Mouse (Mus musculus) heart, embryonic 12.5 days (tissue): ENCODE data around the gene Chl1. TPM values are rescaled to one million over a fixed set of nuclear protein-coding genes. Genes with fewer than 3 reads are reported as not detected.

Experiments
- ATAC-seq: fragments of 200-750 bp; cut with Nextera tagmentation; 2 replicates; pipeline ENCODE4 v1.8.0; 2017; ENCODE audit warnings: moderate TSS enrichment, moderate library complexity; ENCODE audit not compliant: insufficient number of reproducible peaks, low FRiP score
- H3K27ac ChIP-seq: fragments of 300-500 bp; sonication (generic); 2 replicates; pipeline ENCODE4 v1.5.1; 2016; ENCODE audit warnings: mild to moderate bottlenecking, moderate library complexity; ENCODE audit not compliant: poor library complexity, severe bottlenecking
- H3K27me3 ChIP-seq: fragments of 300-500 bp; sonication (generic); replicated peaks from 2 replicates; pipeline ENCODE4 v1.6.1; 2016; ENCODE audit warnings: mild to moderate bottlenecking, moderate library complexity
- H3K36me3 ChIP-seq: fragments of 300-500 bp; sonication (generic); 2 replicates; pipeline ENCODE4 v1.6.1; 2016; ENCODE audit warnings: mild to moderate bottlenecking, moderate library complexity
- H3K4me1 ChIP-seq: fragments of 300-500 bp; sonication (generic); replicated peaks from 2 replicates; pipeline ENCODE4 v1.6.1; 2016; ENCODE audit warnings: mild to moderate bottlenecking
- H3K4me2 ChIP-seq: fragments of 300-500 bp; sonication (generic); 2 replicates; pipeline ENCODE4 v1.6.1; 2016; ENCODE audit warnings: mild to moderate bottlenecking, moderate library complexity
- H3K4me3 ChIP-seq: fragments of 300-500 bp; sonication (generic); 2 replicates; pipeline ENCODE4 v1.5.1; 2016; ENCODE audit warnings: mild to moderate bottlenecking
- H3K9ac ChIP-seq: fragments of 300-500 bp; sonication (generic); 2 replicates; pipeline ENCODE4 v1.6.1; 2016; ENCODE audit warnings: mild to moderate bottlenecking, moderate library complexity
- H3K9me3 ChIP-seq: fragments of 300-500 bp; sonication (generic); replicated peaks from 2 replicates; pipeline ENCODE4 v1.6.1; 2016; ENCODE audit warnings: mild to moderate bottlenecking, moderate library complexity
- WGBS: fragments of 180-500 bp; shearing (Covaris S2); methylation state at CpG from one replicate; pipeline ENCODE4 v1.1.7; 2016; 5-methylcytosine and 5-hydroxymethylcytosine counted together
- polyA plus RNA-seq: library from polyadenylated mRNA; unstranded; fragments of >200 nt; fragmentation: Nextera tagmentation; extraction: Ambion mirVana; gene quantifications from 2 replicates; pipeline ENCODE4 v1.2.1, GENCODE M21; 2016

The Chl1 gene
- polyA plus RNA-seq, 1 experiment from 2014 or later = not detected

DNA sequence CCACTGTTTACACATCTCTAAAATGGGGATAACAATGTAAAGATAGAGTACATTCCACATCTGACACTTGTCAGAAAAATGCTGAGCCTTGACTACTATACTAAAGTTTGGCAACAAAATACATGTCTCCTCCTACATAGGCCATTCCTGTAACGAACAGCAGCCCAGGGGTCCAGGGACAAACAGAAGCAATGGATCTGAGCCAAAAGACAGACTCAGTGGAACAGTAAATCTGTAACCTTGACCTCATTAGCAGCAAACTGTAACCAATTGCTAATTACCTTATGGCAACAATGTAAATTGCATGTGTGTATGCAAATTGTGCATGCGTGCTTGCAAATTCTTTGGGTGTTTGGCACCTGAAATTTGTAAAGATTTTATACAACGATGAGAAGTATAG lies 100.3 kb downstream of the Chl1 start:
- no peaks in the 10 kb centered on the region for H3K36me3 ChIP-seq
- H3K4me3 ChIP-seq = no peak overlapping the region
- ATAC-seq = no peak
- no peak overlapping the region for H3K4me2 ChIP-seq
- H3K4me1 ChIP-seq = no peaks in the 10 kb centered on the region
- H3K9me3 ChIP-seq = no peaks in the 10 kb centered on the region
- 78% methylated on average over 3 of the region's 3 CpGs for WGBS
- no peak overlapping the region for H3K9ac ChIP-seq
- H3K27ac ChIP-seq = no peak overlapping the region
- no peaks in the 10 kb centered on the region for H3K27me3 ChIP-seq

DNA sequence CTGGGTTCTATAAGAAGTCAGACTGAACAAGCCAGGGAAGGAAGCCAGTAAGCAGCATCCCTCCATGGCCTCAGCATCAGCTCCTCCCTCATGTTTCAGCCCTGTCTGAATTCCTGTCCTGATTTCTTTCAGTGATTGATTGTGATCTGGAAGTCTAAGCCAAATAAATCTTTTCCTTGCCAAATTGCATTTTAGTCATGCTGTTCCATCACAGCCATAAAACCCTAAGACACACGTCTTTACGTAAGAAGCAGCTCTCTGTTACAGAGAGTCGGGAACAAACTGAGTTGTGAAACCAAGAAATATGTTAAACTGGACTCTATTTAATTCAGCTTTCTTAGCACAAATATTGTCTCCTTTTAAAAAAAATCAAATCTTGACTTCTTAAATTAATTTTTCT lies 102.2 kb downstream of the Chl1 start:
- Histone ChIP-seq H3K27me3 (no peaks in the 10 kb centered on the region), H3K4me1 (no peaks in the 10 kb centered on the region), H3K4me2 (no peak overlapping the region), H3K4me3 (no peak overlapping the region), H3K9ac (no peak overlapping the region), H3K27ac (no peak overlapping the region), H3K36me3 (no peaks in the 10 kb centered on the region), H3K9me3 (no peaks in the 10 kb centered on the region)
- ATAC-seq = no peak
- 82% methylated on average over 3 of the region's 3 CpGs for WGBS

DNA sequence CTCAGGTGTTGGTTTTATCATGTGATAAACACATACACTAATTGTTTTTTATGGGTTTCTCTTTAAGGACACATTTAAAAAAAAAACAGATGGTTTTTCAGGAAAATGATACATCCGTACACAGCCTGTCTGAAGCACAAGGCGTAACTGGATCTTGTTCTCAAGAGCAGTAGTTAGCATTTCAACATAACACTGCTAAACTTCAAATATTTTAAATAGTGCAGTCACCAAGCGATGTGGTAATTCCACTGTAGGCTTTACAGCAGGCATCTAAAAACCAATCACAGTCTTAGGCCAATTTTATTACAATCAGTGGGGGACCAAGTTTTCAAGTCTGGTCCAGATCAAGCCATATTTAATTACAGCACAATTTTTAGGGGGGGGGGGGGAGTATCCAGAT lies 103.3 kb downstream of the Chl1 start:
- H3K9me3 ChIP-seq = no peaks in the 10 kb centered on the region
- no peak overlapping the region for H3K9ac ChIP-seq
- no peaks in the 10 kb centered on the region for H3K27me3 ChIP-seq
- ATAC-seq = no peak
- H3K27ac ChIP-seq = no peak overlapping the region
- 69% methylated on average over 3 of the region's 3 CpGs for WGBS
- H3K4me2 ChIP-seq = no peak overlapping the region
- no peaks in the 10 kb centered on the region for H3K4me1 ChIP-seq
- no peak overlapping the region for H3K4me3 ChIP-seq
- H3K36me3 ChIP-seq = no peaks in the 10 kb centered on the region

DNA sequence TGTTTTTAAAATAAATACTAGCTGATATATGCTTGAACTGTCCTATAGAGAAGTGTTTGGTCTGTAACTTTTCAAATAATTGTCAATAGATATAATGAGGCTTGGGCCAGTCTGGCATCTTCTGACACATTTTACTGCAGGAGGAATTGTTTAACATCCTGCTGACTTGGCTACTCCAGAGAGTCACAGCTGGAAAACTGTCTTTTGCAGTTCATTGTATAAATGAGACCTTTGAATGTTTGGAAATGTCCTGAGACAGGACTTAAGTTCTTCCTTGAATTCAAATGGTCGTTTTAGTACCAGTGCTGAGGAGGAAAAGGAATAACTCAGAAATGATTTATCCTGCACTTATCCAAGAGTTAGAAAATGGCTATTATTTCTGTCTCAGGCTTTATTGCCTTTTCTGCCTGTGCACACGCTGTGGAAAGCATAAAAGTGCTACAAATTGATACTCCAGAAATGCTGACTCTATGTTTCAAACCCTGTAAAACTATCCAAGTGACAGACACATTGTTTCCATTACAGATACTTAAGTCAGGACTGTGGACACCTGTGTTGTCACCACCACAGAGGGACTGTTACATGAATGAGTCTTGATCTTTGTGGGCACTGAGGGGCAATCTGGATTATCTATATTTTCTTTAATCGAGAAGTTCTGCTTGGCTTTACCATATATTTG lies 105.7 kb downstream of the Chl1 start:
- ATAC-seq = no peak
- Histone ChIP-seq H3K9me3 (no peaks in the 10 kb centered on the region), H3K4me1 (no peaks in the 10 kb centered on the region)

DNA sequence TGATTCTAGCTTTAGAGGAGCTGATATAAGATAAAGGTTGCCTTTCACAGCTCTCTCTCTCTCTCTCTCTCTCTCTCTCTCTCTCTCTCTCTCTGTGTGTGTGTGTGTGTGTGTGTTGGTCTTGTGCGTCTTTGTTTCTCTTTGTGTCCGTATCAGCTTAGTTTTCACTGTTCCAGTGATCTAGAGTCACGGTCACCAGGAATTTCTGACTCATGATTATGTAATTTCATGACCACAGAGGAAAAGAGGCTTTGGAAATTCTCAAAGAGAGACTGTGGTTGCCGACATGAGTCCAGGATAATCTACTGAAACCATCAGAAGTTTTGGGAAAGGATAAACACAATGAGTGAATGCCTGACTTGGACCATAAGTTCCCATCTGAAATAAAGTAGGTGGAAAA lies 110.5 kb downstream of the Chl1 start:
- WGBS = 50% methylated on average over 4 of the region's 4 CpGs
- Histone ChIP-seq H3K27me3 (no peaks in the 10 kb centered on the region), H3K9me3 (no peaks in the 10 kb centered on the region), H3K4me3 (no peak overlapping the region), H3K36me3 (no peaks in the 10 kb centered on the region), H3K4me2 (no peak overlapping the region), H3K9ac (no peak overlapping the region), H3K4me1 (no peaks in the 10 kb centered on the region), H3K27ac (no peak overlapping the region)
- no peak for ATAC-seq

More for the DNA sequence above, 105.7 kb downstream of the Chl1 start:
- H3K27ac ChIP-seq = no peak overlapping the region
- WGBS = 57% methylated on average over 3 of the region's 3 CpGs
- H3K27me3 ChIP-seq = no peaks in the 10 kb centered on the region
- H3K4me3 ChIP-seq = no peak overlapping the region
- no peak overlapping the region for H3K4me2 ChIP-seq
- no peak overlapping the region for H3K9ac ChIP-seq
- H3K36me3 ChIP-seq = no peaks in the 10 kb centered on the region

DNA sequence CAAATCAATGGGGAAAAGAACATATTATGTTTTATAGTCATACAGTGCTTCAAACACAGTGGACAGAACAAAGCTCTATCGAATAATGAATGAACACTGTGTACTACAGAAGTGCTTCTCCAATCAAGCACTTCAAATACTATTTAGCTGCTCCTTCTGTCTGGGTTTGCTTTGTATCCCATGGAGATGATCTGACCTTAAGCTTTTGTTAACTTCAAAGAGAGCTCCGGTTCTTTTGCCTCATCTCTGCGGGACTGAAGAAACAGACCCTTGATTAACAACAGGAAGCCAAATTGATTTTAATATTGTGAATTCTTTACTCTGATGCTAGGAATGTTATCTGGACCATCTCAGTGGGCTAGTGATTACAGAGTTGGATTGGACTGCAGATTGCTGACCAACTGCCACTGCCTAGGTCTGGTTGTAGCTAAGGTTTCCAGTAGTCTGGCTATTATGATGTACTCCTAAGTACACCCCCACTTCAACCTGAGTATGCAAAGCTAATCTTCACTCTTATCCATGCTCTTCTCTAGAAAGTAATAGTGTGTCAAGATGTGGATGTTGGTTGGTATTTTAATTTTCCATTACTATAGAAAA lies 111.8 kb downstream of the Chl1 start:
- H3K36me3 ChIP-seq = no peaks in the 10 kb centered on the region
- H3K4me1 ChIP-seq = no peaks in the 10 kb centered on the region
- no peak for ATAC-seq
- H3K27me3 ChIP-seq = no peaks in the 10 kb centered on the region
- H3K9ac ChIP-seq = no peak overlapping the region
- H3K27ac ChIP-seq = no peak overlapping the region
- no peak overlapping the region for H3K4me2 ChIP-seq
- no peaks in the 10 kb centered on the region for H3K9me3 ChIP-seq
- H3K4me3 ChIP-seq = no peak overlapping the region
- WGBS = 79% methylated on average over 3 of the region's 3 CpGs

DNA sequence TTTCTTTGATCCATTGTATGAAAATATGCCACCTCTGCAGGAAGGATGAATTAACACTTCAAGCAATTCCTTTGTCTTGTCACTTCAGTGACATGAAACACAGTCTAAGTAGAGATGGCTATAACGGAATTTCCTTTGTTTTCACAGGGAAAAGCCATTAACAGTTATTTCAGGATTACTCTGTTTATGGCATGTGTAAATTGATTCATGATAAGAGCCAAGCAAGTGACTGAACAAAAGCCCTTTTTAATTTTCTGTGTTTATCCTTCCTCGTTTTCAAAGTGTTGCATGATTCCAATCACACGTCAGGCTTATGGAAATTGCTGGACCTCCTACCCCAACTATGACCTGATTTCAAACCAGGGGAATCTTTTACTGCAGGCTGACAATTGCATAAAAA lies 122.5 kb downstream of the Chl1 start:
- H3K9me3 ChIP-seq = no peaks in the 10 kb centered on the region
- H3K27me3 ChIP-seq = no peaks in the 10 kb centered on the region
- H3K4me3 ChIP-seq = no peak overlapping the region
- ATAC-seq = no peak
- no peaks in the 10 kb centered on the region for H3K36me3 ChIP-seq
- no peak overlapping the region for H3K9ac ChIP-seq
- H3K4me1 ChIP-seq = no peaks in the 10 kb centered on the region
- WGBS = 35% methylated on average over 3 of the region's 3 CpGs
- no peak overlapping the region for H3K4me2 ChIP-seq
- H3K27ac ChIP-seq = no peak overlapping the region

DNA sequence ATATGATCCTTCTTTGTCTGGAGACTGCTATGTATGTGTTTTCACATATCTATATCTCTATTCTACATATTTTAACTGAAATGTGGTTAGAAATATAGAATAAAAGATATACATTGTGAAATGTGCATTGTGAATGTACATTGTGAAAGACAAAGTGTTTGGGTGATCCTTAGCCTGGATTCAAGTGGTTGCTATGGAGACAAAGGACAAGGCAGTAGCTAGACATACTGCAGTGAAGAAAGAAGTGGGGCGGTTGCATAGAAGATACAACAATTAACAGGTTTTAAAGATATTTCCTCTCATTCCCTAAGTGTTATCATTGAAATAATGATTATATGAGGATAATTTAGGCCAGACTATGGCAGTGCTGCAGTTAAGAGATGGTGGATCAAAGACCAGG lies 146.4 kb downstream of the Chl1 start:
- no peak for ATAC-seq
- H3K36me3 ChIP-seq = no peaks in the 10 kb centered on the region
- 78% methylated on average over 1 of the region's 1 CpGs for WGBS
- no peak overlapping the region for H3K4me3 ChIP-seq
- no peak overlapping the region for H3K9ac ChIP-seq
- no peaks in the 10 kb centered on the region for H3K4me1 ChIP-seq
- H3K9me3 ChIP-seq = no peaks in the 10 kb centered on the region
- H3K27me3 ChIP-seq = no peaks in the 10 kb centered on the region
- no peak overlapping the region for H3K4me2 ChIP-seq
- no peak overlapping the region for H3K27ac ChIP-seq

DNA sequence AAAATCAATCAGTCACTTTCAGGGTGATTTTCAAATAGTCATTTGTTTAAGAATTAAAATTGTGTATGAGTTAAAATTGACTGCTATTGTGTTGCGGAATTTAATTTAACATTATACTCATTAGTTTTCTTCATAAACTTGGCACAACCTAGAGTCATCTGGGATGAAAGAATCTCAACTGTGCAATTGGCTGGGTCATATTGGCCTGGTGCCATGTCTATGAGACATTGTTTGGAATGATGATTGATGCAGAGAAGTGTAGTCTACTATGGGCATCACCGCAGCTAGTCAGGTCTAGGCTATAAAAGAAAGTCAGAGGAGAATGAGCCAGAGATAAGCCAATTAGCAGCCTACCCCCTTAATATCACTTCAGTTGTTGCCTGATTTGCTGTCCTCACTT lies 148.8 kb downstream of the Chl1 start:
- no peaks in the 10 kb centered on the region for H3K27me3 ChIP-seq
- 88% methylated on average over 2 of the region's 2 CpGs for WGBS
- no peaks in the 10 kb centered on the region; the same call in 1 of the 2 replicates for H3K9me3 ChIP-seq
- no peak overlapping the region for H3K9ac ChIP-seq
- H3K36me3 ChIP-seq = no peaks in the 10 kb centered on the region
- no peak overlapping the region for H3K4me2 ChIP-seq
- no peak overlapping the region for H3K4me3 ChIP-seq
- H3K4me1 ChIP-seq = no peaks in the 10 kb centered on the region
- no peak for ATAC-seq
- H3K27ac ChIP-seq = no peak overlapping the region

DNA sequence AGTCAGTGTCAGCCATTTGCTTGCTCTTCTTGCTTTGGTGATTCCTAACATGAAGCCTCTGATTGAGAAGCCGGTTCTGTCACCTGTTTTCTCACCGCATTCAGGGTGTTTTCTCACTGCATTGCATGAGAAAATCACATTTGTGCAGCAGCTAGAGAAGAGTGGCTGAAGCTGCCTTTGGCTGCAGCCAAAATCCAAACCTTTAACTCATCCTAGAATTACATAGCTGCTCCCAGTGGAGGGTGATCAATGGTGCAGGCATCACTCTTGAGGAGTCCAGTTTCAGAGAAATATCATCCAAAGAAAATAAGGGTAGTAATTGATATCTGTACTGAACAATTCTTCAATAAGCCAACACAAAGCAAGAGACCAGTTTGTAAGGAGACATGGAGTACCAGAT lies 154.8 kb downstream of the Chl1 start:
- H3K9me3 ChIP-seq = no peaks in the 10 kb centered on the region; the same call in 1 of the 2 replicates
- no peak for ATAC-seq
- H3K4me1 ChIP-seq = no peaks in the 10 kb centered on the region
- H3K27me3 ChIP-seq = no peaks in the 10 kb centered on the region
- H3K4me3 ChIP-seq = no peak overlapping the region
- H3K27ac ChIP-seq = no peak overlapping the region
- WGBS = 70% methylated on average over 2 of the region's 2 CpGs
- H3K36me3 ChIP-seq = no peaks in the 10 kb centered on the region
- H3K4me2 ChIP-seq = no peak overlapping the region
- no peak overlapping the region for H3K9ac ChIP-seq

DNA sequence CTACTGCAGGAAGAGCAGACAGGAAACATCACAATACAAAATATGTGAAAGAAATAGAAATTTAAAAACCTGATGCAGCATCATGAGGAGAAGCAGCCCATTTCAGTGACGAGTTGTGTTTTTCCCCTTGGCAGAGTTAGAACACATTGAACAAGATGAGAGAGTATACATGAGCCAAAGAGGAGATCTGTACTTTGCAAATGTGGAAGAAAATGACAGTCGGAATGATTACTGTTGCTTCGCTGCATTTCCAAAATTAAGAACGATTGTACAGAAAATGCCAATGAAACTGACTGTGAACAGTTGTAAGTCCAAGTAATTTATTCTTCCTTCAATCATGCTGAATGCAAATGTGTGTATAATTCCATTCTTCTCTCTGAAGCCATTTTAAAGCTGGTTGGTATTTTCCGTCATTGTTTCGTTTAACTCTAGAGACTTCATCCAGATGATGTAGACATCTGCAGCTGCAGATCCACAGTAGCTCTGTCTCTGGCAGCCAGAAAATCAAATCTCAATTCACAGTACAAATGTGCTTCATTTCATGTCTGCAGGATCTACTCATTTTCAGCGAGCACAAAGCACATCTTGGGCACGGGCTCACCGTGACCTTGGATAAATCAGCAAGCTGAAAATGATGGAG lies 155.4 kb downstream of the Chl1 start:
- no peak for ATAC-seq
- no peaks in the 10 kb centered on the region for H3K4me1 ChIP-seq

More for the DNA sequence above, 155.4 kb downstream of the Chl1 start:
- H3K36me3 ChIP-seq = no peaks in the 10 kb centered on the region
- WGBS = 81% methylated on average over 9 of the region's 9 CpGs
- H3K4me3 ChIP-seq = no peak overlapping the region
- no peaks in the 10 kb centered on the region for H3K27me3 ChIP-seq
- H3K9me3 ChIP-seq = no peaks in the 10 kb centered on the region; the same call in 1 of the 2 replicates
- H3K9ac ChIP-seq = no peak overlapping the region
- H3K4me2 ChIP-seq = no peak overlapping the region
- H3K27ac ChIP-seq = no peak overlapping the region
